Mouse (Mus musculus) lung, postnatal 0 days (tissue): ENCODE data around the gene Nemf.

Source experiments
- CTCF ChIP-seq: IDR thresholded peaks from 2 replicates; pipeline ENCODE4 v1.5.1; 2016; ENCODE audit warnings: antibody characterized with exemption, mild to moderate bottlenecking
- EP300 ChIP-seq: IDR thresholded peaks from 2 replicates; pipeline ENCODE4 v1.6.1; 2016; ENCODE audit warnings: antibody characterized with exemption, mild to moderate bottlenecking, control low read depth

DNA sequence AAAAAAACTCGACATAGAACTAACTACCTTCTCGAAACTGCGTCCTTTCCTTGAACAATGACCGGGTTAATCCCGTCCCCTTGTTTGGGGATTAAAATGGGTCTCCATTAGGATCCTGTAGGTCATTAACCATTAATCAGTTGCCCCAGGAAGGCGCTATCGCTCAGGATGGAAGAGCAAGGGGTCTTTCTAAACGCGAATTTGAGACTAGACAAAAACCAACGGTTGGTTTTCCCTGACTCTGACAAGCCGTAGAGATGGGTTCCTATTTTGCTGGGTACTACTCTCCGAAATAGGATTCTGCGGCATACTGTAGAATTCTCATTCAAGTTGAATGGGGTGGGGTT, 308 bp upstream of the Nemf start:
- TF ChIP-seq CTCF, result no peak
- TF ChIP-seq EP300, result no peak
